Mouse (Mus musculus) large intestine, adult 2 months (tissue): ENCODE measurements at regions not wholly inside any gene's neighbourhood (a gene's known extent, or its start where the extent isn't known, plus 50 kb on each side); places are given as distances from the start of the nearest gene placed in this dataset.

Experiments
- DNase-seq: peaks from one replicate; pipeline ENCODE4 v3.0.0-alpha.2; 2012; ENCODE audit warnings: low read depth, low spot score
- WGBS: fragments of 180-500 bp; shearing (Covaris S2); methylation state at CpG from one replicate; pipeline ENCODE4 v1.1.7; 2018; 5-methylcytosine and 5-hydroxymethylcytosine counted together

GRCm38 (mm10) chr3:99447361-99447760, 207.2 kb downstream of the Tbx15 start:
- DNase-seq: no peak
- 59% methylated on average over 2 of the region's 2 CpGs for WGBS

- WGBS: 44% methylated on average over 2 of the region's 2 CpGs
- no peak for DNase-seq
Observed at GRCm38 (mm10) chr3:99447813-99448212, 207.6 kb downstream of the Tbx15 start.

- DNase-seq: no peak
- WGBS: 54% methylated on average over 12 of the region's 12 CpGs
Observed at GRCm38 (mm10) chr3:99459036-99459863, 219.1 kb downstream of the Tbx15 start.

- no peak for DNase-seq
- 84% methylated on average over 14 of the region's 14 CpGs for WGBS
Observed at GRCm38 (mm10) chr3:99499980-99500379, 259.8 kb downstream of the Tbx15 start.

- WGBS: 86% methylated on average over 2 of the region's 2 CpGs
- DNase-seq: no peak
Observed at GRCm38 (mm10) chr3:99504772-99505171, 264.6 kb downstream of the Tbx15 start.

- WGBS: 69% methylated on average over 1 of the region's 1 CpGs
- no peak for DNase-seq
Observed at GRCm38 (mm10) chr3:99512250-99512649, 272.1 kb downstream of the Tbx15 start.

- 80% methylated on average over 2 of the region's 2 CpGs for WGBS
- no peak for DNase-seq
Observed at GRCm38 (mm10) chr3:99512933-99513332, 272.8 kb downstream of the Tbx15 start.

- WGBS: 94% methylated on average over 8 of the region's 8 CpGs
- no peak for DNase-seq
Observed at GRCm38 (mm10) chr3:99515751-99516150, 275.6 kb downstream of the Tbx15 start.

GRCm38 (mm10) chr3:99560917-99561316, 320.7 kb downstream of the Tbx15 start:
- peak; percentile 43 for DNase-seq

GRCm38 (mm10) chr3:99573335-99573976, 311.8 kb upstream of the Spag17 start:
- 21% methylated on average over 6 of the region's 6 CpGs for WGBS
- DNase-seq: no peak

More at GRCm38 (mm10) chr3:99560917-99561316, 320.7 kb downstream of the Tbx15 start:
- 20% methylated on average over 1 of the region's 1 CpGs for WGBS

GRCm38 (mm10) chr3:99573977-99574373, 311.2 kb upstream of the Spag17 start:
- 22% methylated on average over 3 of the region's 3 CpGs for WGBS
- no peak for DNase-seq

GRCm38 (mm10) chr3:99602679-99603078, 282.5 kb upstream of the Spag17 start:
- no peak for DNase-seq
- 39% methylated on average over 3 of the region's 3 CpGs for WGBS

- no peak for DNase-seq
- whole genome bisulfite sequencing: 80% methylated on average over 4 of the region's 4 CpGs
Observed at GRCm38 (mm10) chr3:99632309-99632708, 252.9 kb upstream of the Spag17 start.

GRCm38 (mm10) chr3:99641343-99642106, 243.7 kb upstream of the Spag17 start:
- WGBS: 82% methylated on average over 8 of the region's 8 CpGs

GRCm38 (mm10) chr3:99644910-99645309, 240.3 kb upstream of the Spag17 start:
- WGBS: 46% methylated on average over 1 of the region's 1 CpGs
- DNase-seq: no peak

More at GRCm38 (mm10) chr3:99641343-99642106, 243.7 kb upstream of the Spag17 start:
- no peak for DNase-seq

- WGBS: 91% methylated on average over 4 of the region's 4 CpGs
- no peak for DNase-seq
Observed at GRCm38 (mm10) chr3:99645318-99645717, 239.9 kb upstream of the Spag17 start.

GRCm38 (mm10) chr3:99657617-99658016, 227.6 kb upstream of the Spag17 start:
- no peak for DNase-seq
- WGBS: 57% methylated on average over 5 of the region's 5 CpGs

- 16% methylated on average over 6 of the region's 6 CpGs for WGBS
- no peak for DNase-seq
Observed at GRCm38 (mm10) chr3:99663783-99664182, 221.4 kb upstream of the Spag17 start.

GRCm38 (mm10) chr3:99665363-99665762, 219.8 kb upstream of the Spag17 start:
- WGBS: 49% methylated on average over 5 of the region's 5 CpGs
- no peak for DNase-seq
